Mouse (Mus musculus) c-Kit-positive CD71-positive TER-119-positive erythroid progenitor cells, embryonic 14.5 days (primary cell): ENCODE measurements around the gene Ncs1.
A peak's percentile ranks its signal among the peaks of the same experiment; 100 is the strongest.

Experiments
- DNase-seq: peaks from one replicate; pipeline ENCODE4 v3.0.0-alpha.2; 2013; ENCODE audit warnings: low spot score

Ncs1 gene

GRCm38 (mm10) chr2:31244216-31244615 lies 1.4 kb upstream of the Ncs1 start:
- DNase-seq = no peak

- no peak for DNase-seq
Observed at GRCm38 (mm10) chr2:31245051-31245450, 572 bp upstream of the Ncs1 start.

- no peak for DNase-seq
Observed at GRCm38 (mm10) chr2:31246251-31246971, 788 bp downstream of the Ncs1 start.

GRCm38 (mm10) chr2:31248856-31249255 lies 3.2 kb downstream of the Ncs1 start:
- no peak for DNase-seq

GRCm38 (mm10) chr2:31252167-31252566 lies 6.5 kb downstream of the Ncs1 start:
- DNase-seq = no peak

- no peak for DNase-seq
Observed at GRCm38 (mm10) chr2:31253463-31253862, 7.8 kb downstream of the Ncs1 start.

GRCm38 (mm10) chr2:31254806-31255205 lies 9.2 kb downstream of the Ncs1 start:
- DNase-seq = no peak

GRCm38 (mm10) chr2:31255952-31256938 lies 10.6 kb downstream of the Ncs1 start:
- DNase-seq = peak; percentile 24

GRCm38 (mm10) chr2:31257096-31257495 lies 11.5 kb downstream of the Ncs1 start:
- DNase-seq = no peak

GRCm38 (mm10) chr2:31258609-31259366 lies 13.2 kb downstream of the Ncs1 start:
- DNase-seq = peak; percentile 58

GRCm38 (mm10) chr2:31259367-31259920 lies 13.8 kb downstream of the Ncs1 start:
- no peak for DNase-seq

GRCm38 (mm10) chr2:31260549-31260948 lies 14.9 kb downstream of the Ncs1 start:
- no peak for DNase-seq

GRCm38 (mm10) chr2:31263039-31263461 lies 17.4 kb downstream of the Ncs1 start:
- no peak for DNase-seq

GRCm38 (mm10) chr2:31263746-31264378 lies 18.2 kb downstream of the Ncs1 start:
- DNase-seq = no peak

GRCm38 (mm10) chr2:31267447-31267846 lies 21.8 kb downstream of the Ncs1 start:
- DNase-seq = no peak

- DNase-seq = no peak
Observed at GRCm38 (mm10) chr2:31268631-31269030, 23.0 kb downstream of the Ncs1 start.

- no peak for DNase-seq
Observed at GRCm38 (mm10) chr2:31269188-31269587, 23.6 kb downstream of the Ncs1 start.

GRCm38 (mm10) chr2:31269847-31270246 lies 24.2 kb downstream of the Ncs1 start:
- no peak for DNase-seq

GRCm38 (mm10) chr2:31270470-31270869 lies 24.8 kb downstream of the Ncs1 start:
- DNase-seq = no peak

GRCm38 (mm10) chr2:31271071-31271470 lies 25.4 kb downstream of the Ncs1 start:
- DNase-seq = no peak

- DNase-seq = no peak
Observed at GRCm38 (mm10) chr2:31274993-31275392, 29.4 kb downstream of the Ncs1 start.
